Mouse (Mus musculus): Measurements from ENCODE around the gene Dus3l. TPM values are rescaled to one million over a fixed set of nuclear protein-coding genes. Genes with fewer than 3 reads are reported as not detected.
A peak's percentile ranks its signal among the peaks of the same experiment; 100 is the strongest.

Dus3l gene
- polyA plus RNA-seq (2014; fragmentation: Nextera tagmentation; extraction: Ambion mirVana): 37.8 and 48.0 TPM in 2 replicates

GRCm38 (mm10) chr17:56764474-56765354 is at the start of gene Dus3l:
Gene Dus3l (plus strand): TSS chr17:56764757.
- Histone ChIP-seq H3K4me1 (ENCODE audit: control insufficient read depth, insufficient read depth, low read length) (peaks cover 8% of the 10 kb centered on the region; the same call in 1 of the 2 replicates), H3K27ac (ENCODE audit: low read depth, low read length) (peak within 1 kb of the TSS; percentile 94), H3K36me3 (ENCODE audit: control insufficient read depth, insufficient read depth, low read length) (peaks cover 32% of the 10 kb centered on the region), H3K4me3 (ENCODE audit: low read length) (peak within 1 kb of the TSS; percentile 66), H3K9ac (ENCODE audit: low read depth, low read length) (peak within 1 kb of the TSS; percentile 80), H3K4me2 (replicated peaks; ENCODE audit: low read depth, low read length) (peak within 1 kb of the TSS; percentile 59), H3K9me3 (ENCODE audit: control insufficient read depth, low read length) (no peaks in the 10 kb centered on the region), H3K27me3 (ENCODE audit: control insufficient read depth, insufficient read depth, low read length) (no peaks in the 10 kb centered on the region)
- 2% methylated on average over 58 of the region's 58 CpGs for WGBS
- peak; percentile 75 for ATAC-seq (ENCODE audit: low FRiP score, low TSS enrichment)

- Histone ChIP-seq H3K4me1 (ENCODE audit: control insufficient read depth, insufficient read depth, low read length) (peaks cover 7% of the 10 kb centered on the region), H3K4me2 (replicated peaks; ENCODE audit: low read depth, low read length) (no peak overlapping the region; the same call in 1 of the 2 replicates), H3K27ac (ENCODE audit: low read depth, low read length) (no peak overlapping the region), H3K9ac (ENCODE audit: low read depth, low read length) (no peak overlapping the region), H3K27me3 (ENCODE audit: control insufficient read depth, insufficient read depth, low read length) (no peaks in the 10 kb centered on the region), H3K36me3 (ENCODE audit: control insufficient read depth, insufficient read depth, low read length) (peaks cover 29% of the 10 kb centered on the region), H3K9me3 (ENCODE audit: control insufficient read depth, low read length) (no peaks in the 10 kb centered on the region), H3K4me3 (ENCODE audit: low read length) (no peak overlapping the region)
- WGBS: 66% methylated on average over 11 of the region's 11 CpGs
- no peak for ATAC-seq (ENCODE audit: low FRiP score, low TSS enrichment)
These were observed 49.2 kb upstream of the Dus3l start for GRCm38 (mm10) chr17:56715360-56715759.

- Histone ChIP-seq H3K9me3 (ENCODE audit: control insufficient read depth, low read length) (no peaks in the 10 kb centered on the region), H3K27ac (ENCODE audit: low read depth, low read length) (0 out of 2 replicates have a peak overlapping the region, but pooled peaks have one; percentile 1), H3K4me3 (ENCODE audit: low read length) (peak overlapping the region; percentile 84), H3K27me3 (ENCODE audit: control insufficient read depth, insufficient read depth, low read length) (no peaks in the 10 kb centered on the region), H3K4me2 (replicated peaks; ENCODE audit: low read depth, low read length) (peak overlapping the region; percentile 77), H3K36me3 (ENCODE audit: control insufficient read depth, insufficient read depth, low read length) (peaks cover 24% of the 10 kb centered on the region), H3K4me1 (ENCODE audit: control insufficient read depth, insufficient read depth, low read length) (peaks cover 7% of the 10 kb centered on the region), H3K9ac (ENCODE audit: low read depth, low read length) (peak overlapping the region; percentile 55)
- ATAC-seq (ENCODE audit: low FRiP score, low TSS enrichment): peak; percentile 1; the same call in 1 of the 2 replicates
- WGBS: 25% methylated on average over 22 of the region's 22 CpGs
These were observed 48.5 kb upstream of the Dus3l start for GRCm38 (mm10) chr17:56715914-56716654.

- Histone ChIP-seq H3K9me3 (ENCODE audit: control insufficient read depth, low read length) (no peaks in the 10 kb centered on the region), H3K9ac (ENCODE audit: low read depth, low read length) (peak overlapping the region; percentile 82), H3K36me3 (ENCODE audit: control insufficient read depth, insufficient read depth, low read length) (peaks cover 24% of the 10 kb centered on the region), H3K4me1 (ENCODE audit: control insufficient read depth, insufficient read depth, low read length) (peaks cover 7% of the 10 kb centered on the region), H3K27me3 (ENCODE audit: control insufficient read depth, insufficient read depth, low read length) (no peaks in the 10 kb centered on the region), H3K4me3 (ENCODE audit: low read length) (peak overlapping the region; percentile 84), H3K27ac (ENCODE audit: low read depth, low read length) (peak overlapping the region; percentile 63), H3K4me2 (replicated peaks; ENCODE audit: low read depth, low read length) (peak overlapping the region; percentile 77)
- peak; percentile 93 for ATAC-seq (ENCODE audit: low FRiP score, low TSS enrichment)
- WGBS: under 1% methylated on average over 51 of the region's 55 CpGs
These were observed 47.7 kb upstream of the Dus3l start for GRCm38 (mm10) chr17:56716655-56717362.

GRCm38 (mm10) chr17:56717363-56718058 is 47.0 kb upstream of the Dus3l start, which contains the start of the genes Ndufa11 and Vmac:
Gene Ndufa11 (plus strand): TSS chr17:56717767.
Gene Vmac (minus strand): TSS chr17:56718022.
- under 1% methylated on average over 59 of the region's 59 CpGs for WGBS
- peak within 1 kb of the TSS; percentile 73 for H3K27ac ChIP-seq (ENCODE audit: low read depth, low read length)

GRCm38 (mm10) chr17:56722441-56722840 is 42.1 kb upstream of the Dus3l start:
- no peaks in the 10 kb centered on the region for H3K9me3 ChIP-seq (ENCODE audit: control insufficient read depth, low read length)
- no peaks in the 10 kb centered on the region for H3K27me3 ChIP-seq (ENCODE audit: control insufficient read depth, insufficient read depth, low read length)
- H3K4me3 ChIP-seq (ENCODE audit: low read length): no peak overlapping the region
- 9% methylated on average over 5 of the region's 5 CpGs for WGBS
- H3K27ac ChIP-seq (ENCODE audit: low read depth, low read length): peak overlapping the region; percentile 47; the same call in 1 of the 2 replicates
- ATAC-seq (ENCODE audit: low FRiP score, low TSS enrichment): peak; percentile 21; the same call in 1 of the 2 replicates
- peaks cover 31% of the 10 kb centered on the region for H3K36me3 ChIP-seq (ENCODE audit: control insufficient read depth, insufficient read depth, low read length)
- 0 out of 2 replicates have a peak overlapping the region, but pooled peaks have one; percentile 34 for H3K9ac ChIP-seq (ENCODE audit: low read depth, low read length)
- H3K4me1 ChIP-seq (ENCODE audit: control insufficient read depth, insufficient read depth, low read length): peaks cover 24% of the 10 kb centered on the region
- no peak overlapping the region for H3K4me2 ChIP-seq (replicated peaks; ENCODE audit: low read depth, low read length)

More at GRCm38 (mm10) chr17:56717363-56718058, 47.0 kb upstream of the Dus3l start, which contains the start of the genes Ndufa11 and Vmac:
- H3K27me3 ChIP-seq (ENCODE audit: control insufficient read depth, insufficient read depth, low read length): no peaks in the 10 kb centered on the region
- H3K4me1 ChIP-seq (ENCODE audit: control insufficient read depth, insufficient read depth, low read length): peaks cover 12% of the 10 kb centered on the region
- peak; percentile 73 for ATAC-seq (ENCODE audit: low FRiP score, low TSS enrichment)
- H3K4me3 ChIP-seq (ENCODE audit: low read length): peak within 1 kb of the TSS; percentile 84
- peaks cover 23% of the 10 kb centered on the region for H3K36me3 ChIP-seq (ENCODE audit: control insufficient read depth, insufficient read depth, low read length)
- H3K4me2 ChIP-seq (replicated peaks; ENCODE audit: low read depth, low read length): peak within 1 kb of the TSS; percentile 77
- no peaks in the 10 kb centered on the region for H3K9me3 ChIP-seq (ENCODE audit: control insufficient read depth, low read length)
- H3K9ac ChIP-seq (ENCODE audit: low read depth, low read length): peak within 1 kb of the TSS; percentile 82

GRCm38 (mm10) chr17:56723419-56724161 is 41.0 kb upstream of the Dus3l start:
- no peak for ATAC-seq (ENCODE audit: low FRiP score, low TSS enrichment)
- Histone ChIP-seq H3K9ac (ENCODE audit: low read depth, low read length) (no peak overlapping the region), H3K27me3 (ENCODE audit: control insufficient read depth, insufficient read depth, low read length) (no peaks in the 10 kb centered on the region), H3K27ac (ENCODE audit: low read depth, low read length) (no peak overlapping the region), H3K4me2 (replicated peaks; ENCODE audit: low read depth, low read length) (no peak overlapping the region), H3K4me3 (ENCODE audit: low read length) (no peak overlapping the region), H3K9me3 (ENCODE audit: control insufficient read depth, low read length) (no peaks in the 10 kb centered on the region), H3K4me1 (ENCODE audit: control insufficient read depth, insufficient read depth, low read length) (peaks cover 33% of the 10 kb centered on the region), H3K36me3 (ENCODE audit: control insufficient read depth, insufficient read depth, low read length) (peaks cover 31% of the 10 kb centered on the region)
- WGBS: 78% methylated on average over 11 of the region's 11 CpGs
